Mouse (Mus musculus): ENCODE data around the gene Ctdnep1.

Ctdnep1 gene

GRCm38 (mm10) chr11:69983377-69983776 lies 2.4 kb downstream of the Ctdnep1 start:
- 63% methylated on average over 4 of the region's 4 CpGs for WGBS

DNA sequence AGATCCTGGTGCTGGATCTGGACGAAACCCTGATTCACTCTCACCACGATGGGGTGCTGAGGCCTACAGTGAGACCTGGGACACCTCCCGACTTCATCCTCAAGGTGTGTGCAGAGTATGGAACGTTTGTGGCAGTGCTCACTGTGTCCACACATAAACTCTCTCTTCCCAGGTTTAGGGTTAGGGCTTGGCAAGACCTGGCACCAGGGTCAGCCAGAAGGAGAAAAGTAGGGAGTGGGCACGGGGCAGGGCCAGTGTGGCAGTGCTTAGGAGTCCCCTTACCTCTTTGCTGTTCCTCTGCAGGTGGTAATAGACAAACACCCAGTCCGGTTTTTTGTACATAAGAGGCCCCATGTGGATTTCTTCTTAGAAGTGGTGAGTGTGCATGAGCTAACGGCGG lies 3.5 kb downstream of the Ctdnep1 start:
- 91% methylated on average over 8 of the region's 8 CpGs for WGBS

- 91% methylated on average over 8 of the region's 8 CpGs for WGBS
These were observed 9.0 kb downstream of the Ctdnep1 start for GRCm38 (mm10) chr11:69989949-69990348.

DNA sequence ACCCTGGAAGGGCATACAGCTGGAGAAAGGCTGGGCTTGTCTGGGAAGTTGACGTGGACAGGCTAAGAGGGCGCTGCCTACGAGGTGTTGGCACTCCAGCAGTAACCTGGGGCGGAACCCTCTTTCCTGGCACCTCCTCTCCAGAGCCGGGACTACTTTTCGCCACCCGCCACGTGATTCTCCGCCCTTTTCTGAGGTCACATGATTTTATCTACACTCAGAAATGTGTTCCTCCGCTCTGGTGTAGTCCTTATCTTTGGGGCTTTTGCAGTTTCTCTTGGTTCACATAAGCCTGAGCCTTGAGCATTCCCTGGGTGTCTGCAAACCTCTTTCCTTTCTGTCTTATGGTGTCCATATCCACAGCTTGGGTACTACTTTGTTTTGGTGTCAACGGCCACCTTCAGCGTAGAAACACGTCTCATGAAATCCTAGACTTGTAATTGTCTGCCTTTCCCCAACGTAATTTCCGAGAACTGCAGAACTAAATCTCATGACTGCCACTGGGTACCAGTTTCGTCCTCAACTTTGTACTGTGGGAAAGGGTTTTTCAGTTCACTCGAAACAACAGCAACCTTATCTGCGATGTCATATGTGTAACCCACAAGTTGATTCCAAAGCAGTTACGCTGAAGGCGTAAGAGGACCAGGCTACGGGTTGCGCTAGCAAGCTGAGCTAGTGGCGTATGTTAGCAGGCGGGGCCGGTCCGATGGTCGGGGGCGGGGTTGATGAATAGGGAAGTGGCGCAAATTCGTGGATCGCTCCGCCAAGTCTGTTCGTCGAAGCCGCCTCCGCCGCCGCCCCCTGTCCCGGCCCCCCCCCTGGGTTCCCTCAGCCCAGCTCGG lies 10.1 kb downstream of the Ctdnep1 start, which contains the start of gene Gabarap:
TSS of gene Gabarap (plus strand) at position 294 of the 842 bp plus-strand sequence.
- under 1% methylated on average over 40 of the region's 40 CpGs for WGBS

DNA sequence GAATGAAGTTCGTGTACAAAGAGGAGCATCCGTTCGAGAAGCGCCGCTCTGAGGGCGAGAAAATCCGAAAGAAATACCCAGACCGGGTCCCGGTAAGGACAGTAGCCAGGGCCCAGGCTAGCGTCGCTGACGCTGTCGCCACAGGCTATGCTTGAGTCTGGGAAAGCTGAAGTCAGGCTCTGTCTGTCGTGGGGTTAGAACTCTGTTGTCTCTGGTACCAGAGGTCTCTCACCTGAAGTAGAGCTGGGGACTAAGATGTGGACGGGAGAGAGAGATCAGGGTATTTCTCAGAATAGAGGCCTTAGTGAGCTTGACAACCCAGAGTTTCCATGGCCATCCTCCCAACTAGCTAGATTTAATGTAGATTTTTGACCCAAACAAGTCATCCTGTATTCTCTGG lies 10.8 kb downstream of the Ctdnep1 start:
- under 1% methylated on average over 15 of the region's 15 CpGs for WGBS

DNA sequence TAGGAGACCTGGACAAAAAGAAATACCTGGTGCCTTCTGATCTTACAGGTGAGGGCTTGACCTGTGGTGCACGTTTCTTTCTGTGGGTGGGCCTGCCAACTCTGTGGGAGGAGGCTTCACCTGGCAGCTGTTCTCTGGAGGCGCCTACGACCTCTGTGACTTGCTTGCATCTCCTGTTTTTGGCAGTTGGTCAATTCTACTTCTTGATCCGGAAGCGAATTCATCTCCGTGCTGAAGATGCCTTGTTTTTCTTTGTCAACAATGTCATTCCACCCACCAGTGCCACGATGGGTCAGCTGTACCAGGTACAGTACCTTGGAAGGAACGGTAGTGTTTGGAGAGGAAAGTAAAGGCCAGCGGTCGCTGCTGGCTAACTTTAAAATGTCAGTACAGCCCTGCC lies 11.4 kb downstream of the Ctdnep1 start:
- 55% methylated on average over 10 of the region's 10 CpGs for WGBS

DNA sequence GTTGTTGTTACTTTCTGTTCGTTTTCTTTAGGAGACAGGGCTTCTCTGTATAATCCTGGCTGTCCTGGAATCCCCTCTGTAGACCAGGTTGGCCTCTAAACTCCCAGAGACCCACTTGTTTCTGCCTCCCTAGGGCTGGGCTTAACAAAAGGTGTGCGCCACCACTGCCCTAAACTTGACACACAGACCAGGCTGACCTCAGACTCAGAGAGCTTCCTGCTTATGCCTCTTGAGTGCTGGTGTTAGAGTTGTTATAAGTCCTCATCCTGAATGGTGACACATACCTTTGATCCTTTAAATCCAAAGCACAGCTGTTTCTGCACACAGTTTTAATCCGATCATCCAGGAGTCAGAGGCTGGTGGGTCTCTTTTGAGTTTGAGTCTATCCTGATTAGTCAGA lies 12.0 kb downstream of the Ctdnep1 start:
- 79% methylated on average over 3 of the region's 3 CpGs for WGBS

- WGBS = 85% methylated on average over 11 of the region's 11 CpGs
These were observed 13.6 kb downstream of the Ctdnep1 start for GRCm38 (mm10) chr11:69994401-69995090.

GRCm38 (mm10) chr11:69995391-69995960 lies 14.5 kb downstream of the Ctdnep1 start, which contains the start of gene Phf23:
Gene Phf23 (plus strand): TSS chr11:69995777.
- WGBS = under 1% methylated on average over 36 of the region's 36 CpGs

- 2% methylated on average over 66 of the region's 66 CpGs for WGBS
These were observed 15.5 kb downstream of the Ctdnep1 start for GRCm38 (mm10) chr11:69996161-69997061.

DNA sequence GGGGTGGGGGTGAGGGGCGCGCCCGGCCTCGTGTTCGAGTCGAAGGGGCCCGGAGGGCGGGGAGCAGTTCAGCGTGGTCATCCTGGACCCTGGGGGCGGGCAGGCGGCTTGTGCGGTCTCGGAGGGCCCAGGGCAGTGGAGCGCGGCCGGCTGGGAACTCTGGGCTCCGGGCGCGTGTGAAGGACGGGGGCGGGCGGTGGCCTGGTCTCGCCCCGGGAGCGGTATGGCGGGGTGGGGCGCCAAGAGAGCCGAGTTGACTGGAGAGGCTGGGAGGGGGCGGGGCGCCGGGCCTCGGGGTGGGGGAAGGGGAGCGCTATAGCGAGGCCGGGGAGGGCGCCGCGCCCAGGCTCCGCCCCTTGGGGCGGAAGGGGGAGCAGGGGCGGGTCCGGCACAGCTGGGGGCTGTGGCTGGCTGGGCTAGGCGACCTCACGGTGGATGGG lies 16.1 kb downstream of the Ctdnep1 start:
- WGBS = 2% methylated on average over 40 of the region's 44 CpGs

DNA sequence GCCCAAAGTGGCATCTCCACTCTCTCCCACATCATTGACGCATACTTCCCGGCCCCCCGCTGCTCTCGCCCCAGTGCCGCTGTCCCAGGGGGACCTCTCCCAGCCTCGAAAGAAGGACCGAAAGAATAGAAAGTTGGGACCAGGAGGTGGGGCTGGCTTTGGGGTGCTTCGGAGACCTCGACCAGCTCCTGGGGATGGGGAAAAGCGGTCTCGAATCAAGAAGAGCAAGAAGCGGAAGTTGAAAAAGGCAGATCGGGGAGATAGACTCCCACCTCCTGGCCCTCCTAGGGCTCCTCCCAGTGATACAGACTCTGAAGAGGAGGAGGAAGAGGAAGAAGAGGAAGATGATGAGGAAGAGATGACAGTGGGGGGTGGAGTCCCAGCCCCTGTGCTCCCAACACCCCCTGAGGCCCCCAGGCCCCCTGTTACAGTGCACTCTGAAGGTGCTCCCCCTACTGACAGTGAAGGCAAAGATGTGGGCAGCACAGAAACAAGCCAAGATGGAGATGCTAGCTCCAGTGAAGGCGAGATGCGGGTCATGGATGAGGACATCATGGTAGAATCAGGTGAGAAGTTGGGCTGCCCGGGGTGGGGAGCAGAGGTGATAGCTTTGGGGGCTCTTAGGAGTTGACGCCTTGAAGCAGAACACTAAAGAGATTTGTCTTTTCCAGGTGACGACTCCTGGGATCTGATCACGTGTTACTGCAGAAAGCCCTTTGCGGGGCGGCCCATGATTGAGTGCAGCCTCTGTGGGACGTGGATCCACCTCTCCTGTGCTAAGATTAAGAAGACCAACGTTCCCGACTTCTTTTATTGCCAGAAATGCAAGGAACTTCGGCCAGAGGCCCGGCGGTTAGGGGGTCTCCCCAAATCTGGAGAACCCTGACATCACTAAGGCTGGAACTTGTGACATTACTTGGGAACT lies 17.9 kb downstream of the Ctdnep1 start:
- WGBS = 90% methylated on average over 27 of the region's 27 CpGs

GRCm38 (mm10) chr11:69999666-70000065 lies 18.7 kb downstream of the Ctdnep1 start:
- 76% methylated on average over 8 of the region's 8 CpGs for WGBS

DNA sequence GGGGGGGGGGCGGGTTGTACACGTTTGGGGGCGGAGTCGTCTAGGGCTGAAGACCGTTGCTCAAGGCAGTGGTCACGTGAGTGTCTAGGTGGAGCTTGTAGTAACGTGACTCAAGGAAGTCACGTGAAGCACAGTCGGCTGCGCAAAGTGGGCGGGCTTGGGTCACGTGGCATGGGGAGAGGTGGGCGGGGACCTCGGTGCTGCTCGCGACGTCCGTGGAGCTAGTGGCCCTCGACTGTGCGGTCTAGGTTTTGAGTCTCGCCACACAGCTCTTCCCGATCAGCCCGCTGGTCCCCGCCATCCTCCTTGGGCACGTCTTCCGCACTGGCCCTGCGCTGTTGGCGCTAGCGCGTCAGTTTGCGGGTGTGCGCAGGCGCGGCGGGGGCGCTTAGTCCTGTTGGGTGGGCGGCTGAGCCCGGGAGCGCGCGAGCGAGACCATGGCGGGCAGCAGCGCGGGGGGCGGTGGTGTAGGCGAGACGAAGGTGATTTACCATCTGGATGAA lies 19.5 kb downstream of the Ctdnep1 start, which contains the start of gene Dvl2:
TSS of gene Dvl2 (plus strand) at position 200 of the 503 bp plus-strand sequence.
- WGBS = 0% methylated on average over 48 of the region's 48 CpGs

DNA sequence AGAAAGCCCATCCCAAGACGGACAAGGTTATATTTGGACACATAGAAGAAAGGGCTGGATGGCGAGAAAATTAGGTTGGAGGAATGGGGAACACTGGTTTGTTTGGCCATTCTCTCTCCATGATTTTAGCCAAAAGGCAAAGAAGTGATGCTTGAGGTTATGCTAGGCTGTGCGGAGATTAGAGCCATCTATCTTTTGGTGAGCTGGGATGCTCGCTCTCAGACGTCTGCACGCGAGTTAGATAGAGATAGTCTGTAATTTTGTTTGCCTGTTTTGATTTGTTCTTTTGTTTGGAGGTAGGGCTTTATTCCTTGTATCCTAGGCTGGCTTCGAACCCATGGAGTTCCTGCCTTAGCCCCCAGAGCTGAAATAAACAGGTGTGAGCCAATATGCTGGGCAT lies 20.2 kb downstream of the Ctdnep1 start:
- 6% methylated on average over 8 of the region's 8 CpGs for WGBS

- WGBS = 86% methylated on average over 2 of the region's 2 CpGs
These were observed 21.5 kb downstream of the Ctdnep1 start for GRCm38 (mm10) chr11:70002471-70002870.

- WGBS = 55% methylated on average over 5 of the region's 5 CpGs
These were observed 24.6 kb downstream of the Ctdnep1 start for GRCm38 (mm10) chr11:70005521-70005920.

DNA sequence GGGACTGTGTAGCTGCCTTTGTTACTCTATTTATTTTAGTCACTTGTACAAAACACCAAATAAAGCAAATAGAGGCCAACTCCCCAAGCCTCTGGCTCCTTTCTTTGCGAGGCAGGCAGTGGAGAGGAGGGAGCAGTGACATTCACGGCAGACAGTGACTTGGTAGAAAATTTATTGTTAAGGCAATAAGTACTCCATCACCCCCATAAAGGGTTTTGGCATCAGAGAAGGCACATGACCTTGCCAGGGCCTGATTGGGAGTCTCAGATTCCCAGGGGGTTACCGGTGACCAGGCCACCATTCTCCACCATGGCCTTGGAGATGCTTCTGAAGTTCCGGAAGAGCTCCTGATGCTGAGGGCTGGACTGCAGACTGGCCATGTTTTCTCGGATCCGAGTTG lies 29.1 kb downstream of the Ctdnep1 start:
- WGBS = 82% methylated on average over 6 of the region's 6 CpGs

- 84% methylated on average over 12 of the region's 12 CpGs for WGBS
These were observed 29.6 kb downstream of the Ctdnep1 start for GRCm38 (mm10) chr11:70010548-70010947.

GRCm38 (mm10) chr11:70010961-70011360 lies 30.0 kb downstream of the Ctdnep1 start:
- WGBS = 79% methylated on average over 10 of the region's 10 CpGs

All from cerebral cortex, adult 2 months (tissue).